Mouse (Mus musculus) frontal cortex, postnatal 25 days (tissue): ENCODE results near the gene Rab22a.
"Not testable (repeated sequence)": the region's sequence is repeated elsewhere in the genome, so short reads cannot be mapped to it uniquely, and the experiment has no call there.

Experiments
- DNase-seq, 2 experiments: peaks; one replicate each; pipeline ENCODE4 v3.0.0; 2022; ENCODE audit warnings: low spot score in 2 of 2

The Rab22a gene

GRCm38 (mm10) chr2:173666876-173667275, 7.3 kb downstream of the Rab22a start:
- no peak for DNase-seq

GRCm38 (mm10) chr2:173672328-173672896, 12.9 kb downstream of the Rab22a start:
- DNase-seq: no peak

- DNase-seq: no peak
Observed at GRCm38 (mm10) chr2:173673469-173673868, 13.9 kb downstream of the Rab22a start.

GRCm38 (mm10) chr2:173678593-173678992, 19.0 kb downstream of the Rab22a start:
- no peak for DNase-seq

GRCm38 (mm10) chr2:173679217-173679616, 19.7 kb downstream of the Rab22a start:
- DNase-seq: no peak

GRCm38 (mm10) chr2:173680153-173680552, 20.6 kb downstream of the Rab22a start:
- DNase-seq: no peak

- DNase-seq: no peak
Observed at GRCm38 (mm10) chr2:173682773-173683172, 23.2 kb downstream of the Rab22a start.

- no peak for DNase-seq
Observed at GRCm38 (mm10) chr2:173685781-173686361, 26.3 kb downstream of the Rab22a start.

- DNase-seq: no peak
Observed at GRCm38 (mm10) chr2:173687363-173687762, 27.8 kb downstream of the Rab22a start.

- DNase-seq: no peak
Observed at GRCm38 (mm10) chr2:173689835-173690234, 30.3 kb downstream of the Rab22a start.

GRCm38 (mm10) chr2:173691748-173692147, 32.2 kb downstream of the Rab22a start:
- no peak for DNase-seq

- DNase-seq: no peak
Observed at GRCm38 (mm10) chr2:173692693-173693092, 33.1 kb downstream of the Rab22a start.

GRCm38 (mm10) chr2:173698850-173699249, 39.3 kb downstream of the Rab22a start:
- no peak for DNase-seq

- no peak for DNase-seq
Observed at GRCm38 (mm10) chr2:173702096-173702866, 42.7 kb downstream of the Rab22a start.

- DNase-seq: no peak
Observed at GRCm38 (mm10) chr2:173702867-173703237, 43.3 kb downstream of the Rab22a start.

- DNase-seq: no peak
Observed at GRCm38 (mm10) chr2:173705827-173706551, 46.4 kb downstream of the Rab22a start.

GRCm38 (mm10) chr2:173707626-173708025, 48.1 kb downstream of the Rab22a start:
- DNase-seq: not testable (repeated sequence)

- DNase-seq: no peak
Observed at GRCm38 (mm10) chr2:173710193-173710592, 50.6 kb downstream of the Rab22a start.

GRCm38 (mm10) chr2:173712656-173713055, 53.1 kb downstream of the Rab22a start:
- no peak for DNase-seq

GRCm38 (mm10) chr2:173713241-173713640, 53.7 kb downstream of the Rab22a start:
- DNase-seq: no peak

GRCm38 (mm10) chr2:173714620-173715218, 55.2 kb downstream of the Rab22a start:
- no peak for DNase-seq

GRCm38 (mm10) chr2:173716966-173717365, 57.4 kb downstream of the Rab22a start:
- no peak for DNase-seq
